Mouse (Mus musculus) right cerebral cortex, postnatal 25 days (tissue): ENCODE results near the gene Smg9.

Source experiments
- DNase-seq: peaks from one replicate; pipeline ENCODE4 v3.0.0; 2022

Gene Smg9

GRCm38 (mm10) chr7:24399256-24400081 is at the start of gene Smg9:
Gene Smg9 (plus strand): TSS chr7:24399619.
- peak; percentile 97 for DNase-seq

DNA sequence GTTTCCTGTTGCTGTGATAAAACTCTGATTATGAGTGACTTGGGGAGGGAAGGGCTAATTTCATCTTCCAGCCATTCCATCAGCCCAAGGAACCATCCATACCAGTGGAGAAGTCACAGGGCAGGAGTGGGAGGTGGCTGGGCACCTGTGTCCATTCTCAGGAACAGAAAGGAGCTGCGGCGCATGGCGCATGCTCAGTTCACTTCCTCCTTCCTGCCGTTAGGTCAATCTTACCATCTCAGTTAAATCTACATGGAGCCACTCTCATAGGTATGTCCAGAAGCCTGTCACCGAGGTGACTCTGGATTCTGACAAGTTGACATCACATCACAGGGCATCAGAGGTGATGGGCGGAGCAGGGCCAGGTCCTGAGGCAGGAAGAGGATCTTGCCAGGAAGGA is 43.8 kb upstream of the Smg9 start:
- no peak for DNase-seq

GRCm38 (mm10) chr7:24356081-24356480 is 43.3 kb upstream of the Smg9 start:
- DNase-seq: no peak

DNA sequence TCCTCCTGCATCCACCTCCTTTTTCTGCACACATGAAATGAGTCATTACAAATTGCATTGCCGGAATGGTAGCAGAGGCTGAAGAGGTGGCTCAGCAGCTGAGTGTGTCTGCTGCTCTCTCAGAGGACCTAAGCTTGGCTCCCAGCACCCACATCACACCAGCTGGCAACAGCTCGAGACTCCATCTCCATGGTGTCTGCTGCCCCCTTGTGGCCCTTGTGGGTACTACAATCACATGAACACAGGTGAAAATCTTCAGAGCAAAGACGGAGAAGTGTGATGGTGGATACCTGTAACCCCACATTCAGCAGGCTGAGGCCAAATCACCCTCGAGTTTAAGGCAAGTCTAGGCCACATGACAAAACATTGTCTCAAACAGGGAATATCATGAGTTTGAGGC is 41.5 kb upstream of the Smg9 start:
- no peak for DNase-seq

DNA sequence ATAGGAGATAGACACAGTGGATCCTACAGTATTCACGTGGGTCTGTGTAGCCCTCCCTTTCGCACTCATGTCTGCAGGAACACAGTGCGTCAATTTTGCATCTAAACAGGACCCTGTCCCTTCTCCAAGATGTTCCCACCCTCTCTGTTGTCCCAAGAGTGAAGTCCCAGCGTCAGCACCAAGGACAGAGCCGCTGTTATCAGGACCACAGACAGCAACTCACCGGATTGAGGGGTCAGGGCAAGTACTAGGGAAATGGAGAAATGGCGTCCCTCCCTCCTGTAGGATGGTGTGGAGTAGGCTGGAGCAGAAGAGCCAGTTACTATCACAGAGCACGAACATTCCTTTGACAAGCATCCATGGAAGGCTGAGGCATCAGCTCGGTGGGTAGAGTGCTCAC is 40.1 kb upstream of the Smg9 start:
- no peak for DNase-seq

DNA sequence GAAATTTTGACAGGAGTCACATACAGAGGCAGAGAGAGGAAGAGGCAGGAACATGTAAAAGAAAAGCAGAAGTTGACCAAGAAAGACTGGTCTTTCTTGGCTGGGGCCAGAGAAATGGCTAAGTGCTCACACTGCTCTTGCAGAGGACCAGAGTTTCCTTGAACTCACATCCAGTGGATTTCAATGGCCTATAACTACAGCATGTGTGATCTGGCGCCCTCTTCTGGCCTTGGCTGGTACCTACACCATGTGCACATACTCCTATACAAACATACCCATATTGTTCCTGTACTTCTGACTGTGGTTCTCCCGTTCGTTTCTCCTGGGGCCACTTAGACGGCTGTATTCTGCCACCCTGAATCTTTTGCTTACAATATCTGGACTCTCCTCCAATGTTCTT is 38.4 kb upstream of the Smg9 start:
- no peak for DNase-seq

DNA sequence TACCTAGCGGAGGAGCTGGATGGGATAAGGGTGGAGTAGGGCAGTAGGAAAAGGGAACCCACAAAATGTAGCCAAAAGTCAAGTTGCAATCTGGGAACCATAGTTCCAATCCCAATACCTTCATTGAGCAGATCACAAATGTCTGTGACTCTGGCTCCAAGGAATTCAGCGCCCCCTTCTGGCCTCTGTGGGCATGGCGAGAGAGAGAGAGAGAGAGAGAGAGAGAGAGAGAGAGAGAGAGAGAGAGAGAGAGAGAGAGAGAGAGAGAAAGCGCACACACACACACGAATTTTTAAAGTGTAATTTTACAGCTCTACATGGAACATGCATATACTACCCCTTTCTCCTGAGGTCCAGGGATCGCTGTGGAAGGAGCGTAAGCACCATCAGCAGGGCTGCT is 36.2 kb upstream of the Smg9 start:
- DNase-seq: peak; percentile 36

GRCm38 (mm10) chr7:24364827-24365226 is 34.6 kb upstream of the Smg9 start:
- peak; percentile 77 for DNase-seq

GRCm38 (mm10) chr7:24365258-24366014 is 34.0 kb upstream of the Smg9 start:
- DNase-seq: no peak

DNA sequence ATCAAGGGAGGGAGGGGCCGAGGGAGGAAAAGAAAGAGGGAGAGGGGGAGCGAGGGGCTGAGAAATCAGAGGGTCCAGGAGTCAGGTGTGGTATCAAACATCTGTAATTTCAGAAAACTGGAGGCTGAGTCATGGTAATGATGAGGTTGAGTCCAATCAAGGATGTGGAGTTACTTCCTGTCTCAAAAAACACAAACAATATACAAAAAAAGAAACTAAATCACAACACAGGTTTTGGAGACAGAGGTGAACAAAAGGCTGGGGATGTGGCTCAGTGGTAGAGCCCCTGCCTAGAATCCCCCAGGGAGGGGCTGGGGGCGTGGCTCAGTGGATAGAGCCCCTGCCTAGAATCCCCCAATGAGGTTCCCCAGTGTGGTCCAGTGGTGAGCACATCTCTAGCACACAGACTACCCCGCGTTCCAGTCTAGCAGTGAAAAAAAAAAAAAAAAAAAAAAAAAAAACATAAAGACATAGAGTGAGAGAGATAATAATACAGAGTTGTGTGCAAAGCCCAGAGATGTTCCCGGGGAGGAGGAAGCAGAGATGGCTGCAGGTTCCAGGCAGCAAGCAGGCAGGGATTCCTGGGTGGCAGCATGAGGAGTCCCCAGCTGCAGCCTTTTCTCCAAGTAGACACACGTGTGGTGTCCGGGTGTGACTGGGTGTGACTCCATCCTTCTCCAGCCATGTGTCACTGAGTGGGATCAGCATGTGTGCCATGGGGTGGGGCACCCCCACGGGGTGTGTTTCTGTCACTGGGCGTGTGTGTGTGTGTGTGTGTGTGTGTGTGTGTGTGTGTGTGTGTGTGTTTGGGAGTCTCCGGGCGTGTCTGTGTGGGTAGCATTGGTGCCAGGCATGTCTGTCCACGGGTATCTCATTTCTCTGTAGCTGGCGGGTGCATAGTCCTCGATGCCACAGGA is 32.4 kb upstream of the Smg9 start:
- no peak for DNase-seq

- no peak for DNase-seq
Observed at GRCm38 (mm10) chr7:24368226-24368625, 31.2 kb upstream of the Smg9 start.

GRCm38 (mm10) chr7:24368946-24369345 is 30.5 kb upstream of the Smg9 start:
- no peak for DNase-seq

GRCm38 (mm10) chr7:24369731-24370541 is 29.5 kb upstream of the Smg9 start, which contains the start of gene Kcnn4:
Gene Kcnn4 (plus strand): TSS chr7:24370263.
- DNase-seq: no peak

- no peak for DNase-seq
Observed at GRCm38 (mm10) chr7:24371012-24371808, 28.2 kb upstream of the Smg9 start.

DNA sequence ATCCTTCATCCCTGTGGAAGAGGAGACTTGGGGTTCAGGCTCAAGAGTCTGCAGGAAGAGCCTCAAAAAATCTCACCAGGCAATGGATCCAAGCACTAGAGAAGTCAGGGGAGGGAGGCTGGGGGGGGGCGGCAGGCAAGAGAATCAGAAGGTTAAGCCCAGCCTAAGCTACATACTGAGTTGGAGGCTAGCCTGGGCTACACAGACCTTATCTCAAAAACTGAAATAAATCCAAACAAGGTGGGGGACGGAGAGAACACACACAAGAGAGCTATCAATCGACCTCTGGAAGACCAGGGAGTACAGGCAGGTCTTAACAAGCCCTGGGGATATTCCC is 27.6 kb upstream of the Smg9 start:
- no peak for DNase-seq

DNA sequence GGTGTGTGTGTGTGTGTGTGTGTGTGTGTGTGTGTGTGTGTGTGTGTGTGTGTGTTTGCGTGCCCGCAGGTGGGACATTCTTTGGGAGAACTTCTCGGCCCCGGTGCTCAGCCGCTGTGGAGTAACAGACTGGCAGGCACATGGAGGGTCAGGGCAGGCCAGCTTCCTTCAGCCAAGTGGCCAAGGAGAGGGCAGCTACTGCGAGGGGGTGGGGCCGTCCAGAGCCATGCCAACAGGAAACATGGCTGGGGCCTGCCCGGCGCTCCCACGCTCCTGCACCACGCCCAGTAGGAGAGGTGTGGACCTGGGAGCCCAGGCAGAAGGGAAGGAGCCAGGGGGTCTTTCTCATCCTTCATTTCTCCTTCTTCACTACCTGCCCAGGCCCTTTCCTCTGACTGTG is 27.1 kb upstream of the Smg9 start:
- DNase-seq: no peak

GRCm38 (mm10) chr7:24372786-24373185 is 26.6 kb upstream of the Smg9 start:
- DNase-seq: no peak

DNA sequence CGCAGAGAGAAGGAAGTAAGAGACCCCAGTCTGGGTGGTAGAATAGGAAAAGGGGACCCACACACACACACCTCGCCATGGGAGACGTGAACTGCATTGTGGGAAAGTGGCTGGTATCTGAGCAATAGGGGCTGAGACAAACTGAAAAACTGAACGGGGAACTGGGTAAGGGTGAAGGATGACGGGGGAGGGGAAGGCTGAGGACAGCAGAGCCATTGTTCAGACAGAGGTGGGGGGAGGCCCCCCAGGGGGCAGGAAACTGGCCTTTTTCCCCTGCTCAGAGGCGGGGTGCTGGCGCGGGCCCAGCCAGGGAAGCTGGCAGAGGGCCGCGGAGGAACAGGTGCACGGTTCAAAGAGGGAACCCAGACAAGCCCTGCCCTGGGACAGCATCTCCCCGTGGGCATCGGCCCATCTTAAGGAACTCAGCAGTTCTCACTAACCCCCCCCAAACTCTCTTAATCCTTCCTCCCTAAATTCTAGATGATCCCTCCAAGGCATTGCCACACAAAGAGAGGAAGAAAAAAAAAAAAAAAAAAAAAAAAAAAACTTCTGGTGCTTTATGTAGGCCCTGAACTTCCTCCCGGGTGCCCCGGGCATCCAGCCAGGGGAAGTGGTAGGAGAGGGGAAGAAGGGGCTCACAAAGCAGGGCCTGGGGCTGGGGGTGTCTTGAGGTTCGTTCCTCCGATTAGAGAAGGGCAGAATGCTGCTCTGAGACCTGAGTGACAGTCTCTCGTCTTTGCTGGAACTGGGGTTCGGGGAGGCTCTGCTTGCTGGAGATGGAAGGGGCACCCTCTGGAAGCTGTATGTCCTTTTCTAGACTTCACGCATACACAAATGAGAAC is 25.7 kb upstream of the Smg9 start:
- peak; percentile 28 for DNase-seq

DNA sequence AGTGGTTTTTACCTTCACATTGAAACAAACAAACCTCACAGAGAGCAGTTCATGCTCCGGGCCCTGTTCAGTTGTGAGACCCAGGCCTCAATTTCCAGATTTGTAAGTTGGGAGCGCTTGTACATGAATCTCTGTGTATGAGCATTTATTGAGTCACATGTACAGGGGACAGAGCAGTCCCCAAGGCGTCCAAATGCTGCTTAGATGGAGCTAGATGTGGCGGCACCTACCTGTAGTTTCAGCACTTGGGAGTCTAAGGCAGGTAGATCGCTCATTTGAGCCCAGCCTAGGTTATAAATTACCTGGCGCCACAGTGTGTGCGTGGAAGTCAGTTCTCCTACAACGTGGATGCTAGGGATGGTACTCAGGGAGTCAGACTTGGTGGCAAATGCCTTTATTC is 23.0 kb upstream of the Smg9 start:
- DNase-seq: no peak

GRCm38 (mm10) chr7:24377091-24377865 is 22.1 kb upstream of the Smg9 start:
- DNase-seq: no peak
